Mouse (Mus musculus): ENCODE results near the gene Arhgef16. TPM values are rescaled to one million over a fixed set of nuclear protein-coding genes. Genes with fewer than 3 reads are reported as not detected.
A peak's percentile ranks its signal among the peaks of the same experiment; 100 is the strongest.

Arhgef16 gene
- total RNA-seq, 2 experiments from 2014 or later = 0.17 to 0.23 TPM

GRCm38 (mm10) chr4:154313622-154313967 lies 12.1 kb upstream of the Arhgef16 start:
- Histone ChIP-seq H3K27ac (no peak overlapping the region), H3K4me3 (no peak overlapping the region)
- no peak for TF ChIP-seq CTCF (IDR thresholded peaks at IDR 0.05)
- no peak for DNase-seq
- intact Hi-C loops (cut with DNase I) = no loop called here

GRCm38 (mm10) chr4:154312935-154313621 lies 11.6 kb upstream of the Arhgef16 start:
- no peak for TF ChIP-seq CTCF (IDR thresholded peaks at IDR 0.05)
- Histone ChIP-seq H3K27ac (no peak overlapping the region), H3K4me3 (no peak overlapping the region)
- no peak for DNase-seq
- intact Hi-C loops (cut with DNase I) = no loop called here

- Histone ChIP-seq H3K4me3 (no peak overlapping the region), H3K27ac (no peak overlapping the region)
- intact Hi-C loops (cut with DNase I) = no loop called here
- no peak for TF ChIP-seq CTCF (IDR thresholded peaks at IDR 0.05)
- DNase-seq = no peak
Observed at GRCm38 (mm10) chr4:154312143-154312812, 10.8 kb upstream of the Arhgef16 start.

GRCm38 (mm10) chr4:154310576-154311262 lies 9.2 kb upstream of the Arhgef16 start:
- Histone ChIP-seq H3K4me3 (no peak overlapping the region), H3K27ac (no peak overlapping the region)
- DNase-seq = no peak
- TF ChIP-seq CTCF (IDR thresholded peaks at IDR 0.05) = no peak
- intact Hi-C loops (cut with DNase I) = no loop called here

- intact Hi-C loops (cut with DNase I) = loop anchor here (10.0 kb wide), 1 partner anchor 144 kb away; the partner anchor contains the start of gene Tprgl
- no peak for TF ChIP-seq CTCF (IDR thresholded peaks at IDR 0.05)
- H3K27ac ChIP-seq = no peak overlapping the region
- no peak overlapping the region for H3K4me3 ChIP-seq
- DNase-seq = no peak
Observed at GRCm38 (mm10) chr4:154309131-154309530, 7.7 kb upstream of the Arhgef16 start.

GRCm38 (mm10) chr4:154299541-154300271 lies 1.8 kb downstream of the Arhgef16 start:
- Histone ChIP-seq H3K27ac (peak overlapping the region; percentile 24; the same call in 1 of the 2 replicates), H3K4me3 (peak overlapping the region; percentile 69)
- no peak for DNase-seq
- no peak for TF ChIP-seq CTCF (IDR thresholded peaks at IDR 0.05)
- intact Hi-C loops (cut with DNase I) = loop anchor here (10.0 kb wide), 1 partner anchor 135 kb away; the partner anchor contains the start of gene Tprgl

- no peak overlapping the region for H3K4me3 ChIP-seq
- intact Hi-C loops (cut with DNase I) = no loop called here
- no peak for DNase-seq
- no peak for TF ChIP-seq CTCF (IDR thresholded peaks at IDR 0.05)
- no peak overlapping the region for H3K27ac ChIP-seq
Observed at GRCm38 (mm10) chr4:154297761-154298160, 3.7 kb downstream of the Arhgef16 start.

GRCm38 (mm10) chr4:154294262-154294731 lies 7.2 kb downstream of the Arhgef16 start:
- no peak for DNase-seq
- 0 out of 2 replicates have a peak overlapping the region, but pooled peaks have one; percentile 16 for H3K27ac ChIP-seq
- TF ChIP-seq CTCF (IDR thresholded peaks at IDR 0.05) = no peak
- H3K4me3 ChIP-seq = no peak overlapping the region
- intact Hi-C loops (cut with DNase I) = no loop called here

GRCm38 (mm10) chr4:154293735-154294201 lies 7.7 kb downstream of the Arhgef16 start:
- no peak for TF ChIP-seq CTCF (IDR thresholded peaks at IDR 0.05)
- H3K4me3 ChIP-seq = no peak overlapping the region
- no peak for DNase-seq
- intact Hi-C loops (cut with DNase I) = no loop called here
- H3K27ac ChIP-seq = 0 out of 2 replicates have a peak overlapping the region, but pooled peaks have one; percentile 21

GRCm38 (mm10) chr4:154283671-154284070 lies 17.8 kb downstream of the Arhgef16 start:
- Histone ChIP-seq H3K4me3 (no peak overlapping the region), H3K27ac (no peak overlapping the region)
- no peak for DNase-seq
- no peak for TF ChIP-seq CTCF (IDR thresholded peaks at IDR 0.05)
- intact Hi-C loops (cut with DNase I) = no loop called here

GRCm38 (mm10) chr4:154279481-154279880 lies 22.0 kb downstream of the Arhgef16 start:
- H3K4me3 ChIP-seq = no peak overlapping the region
- no peak overlapping the region for H3K27ac ChIP-seq
- no peak for TF ChIP-seq CTCF (IDR thresholded peaks at IDR 0.05)
- DNase-seq = no peak
- intact Hi-C loops (cut with DNase I) = no loop called here

- Histone ChIP-seq H3K4me3 (no peak overlapping the region), H3K27ac (no peak overlapping the region)
- no peak for DNase-seq
- peak; percentile 93 for TF ChIP-seq CTCF (IDR thresholded peaks at IDR 0.05)
- intact Hi-C loops (cut with DNase I) = loop anchor here (1.0 to 5.0 kb wide), 2 partner anchors 56 to 110 kb away; no protein-coding TSS in a partner anchor
Observed at GRCm38 (mm10) chr4:154273000-154273399, 28.5 kb downstream of the Arhgef16 start.
